7 mouse cellular contexts compared by ENCODE assay signal in the genomic region with DNA sequence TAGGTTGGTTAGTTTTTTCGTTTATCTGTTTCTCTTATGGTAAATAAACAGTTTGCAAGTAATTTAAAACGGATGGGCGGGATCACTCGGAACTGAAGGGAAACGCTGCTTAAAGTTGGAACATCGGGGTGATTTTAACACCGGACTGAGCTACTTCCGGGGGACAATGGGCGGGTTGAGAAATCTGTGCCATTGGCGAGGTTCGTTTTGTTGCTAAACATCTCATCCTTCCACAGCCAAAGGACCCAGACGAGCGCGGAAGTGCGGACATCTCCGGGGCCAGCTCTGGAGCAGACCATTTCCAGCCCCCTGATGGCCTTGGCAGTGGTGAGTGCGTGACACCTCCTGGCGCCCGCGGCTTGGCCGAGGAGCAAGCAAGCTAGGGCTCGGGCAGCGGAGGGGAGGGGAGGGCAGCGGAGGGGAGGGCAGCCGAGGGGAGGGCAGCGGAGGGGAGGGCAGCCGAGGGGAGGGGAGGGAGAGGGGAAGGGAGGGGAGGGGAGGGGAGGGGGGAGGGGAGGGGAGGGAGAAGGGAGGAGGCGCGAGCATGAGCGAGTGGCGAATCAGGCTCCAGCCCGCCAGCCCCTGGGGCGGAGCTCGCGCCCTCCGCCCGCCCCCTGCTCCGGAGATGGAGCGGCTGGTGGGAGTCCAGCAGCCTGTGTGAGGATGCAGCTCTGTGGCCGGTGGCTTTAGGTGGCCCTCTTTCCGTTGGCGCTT. TPM values are rescaled to one million over a fixed set of nuclear protein-coding genes. Genes with fewer than 3 reads are reported as not detected.
DNase-seq lines count a peak whose midpoint lies in the region; ATAC-seq lines count a peak whose summit lies in the region.

No protein-coding gene starts in this region.

- no peaks in the 10 kb centered on the region; the same call in 1 of the 2 replicates for H3K27me3 ChIP-seq in intestine, embryonic 14.5 days (replicated peaks; ENCODE audit: control insufficient read depth, insufficient read depth, low read length)
- H3K27me3 ChIP-seq in midbrain, embryonic 10.5 days (ENCODE audit: low read depth, poor library complexity, severe bottlenecking) = peaks cover 13% of the 10 kb centered on the region

- H3K9me3 ChIP-seq in intestine, embryonic 14.5 days (ENCODE audit: control insufficient read depth, low read length) = no peaks in the 10 kb centered on the region
- no peaks in the 10 kb centered on the region for H3K9me3 ChIP-seq in midbrain, embryonic 10.5 days (replicated peaks)

- no peaks in the 10 kb centered on the region for H3K36me3 ChIP-seq in intestine, embryonic 14.5 days (ENCODE audit: control insufficient read depth, insufficient read depth, low read length)
- H3K36me3 ChIP-seq in midbrain, embryonic 10.5 days = no peaks in the 10 kb centered on the region

- H3K4me1 ChIP-seq in intestine, embryonic 14.5 days (replicated peaks; ENCODE audit: control insufficient read depth, insufficient read depth, low read length) = no peaks in the 10 kb centered on the region
- no peaks in the 10 kb centered on the region for H3K4me1 ChIP-seq in midbrain, embryonic 10.5 days

- intact Hi-C loops in left cerebral cortex, postnatal 25 days (cut with DNase I) = no loop called here

- H3K4me3 ChIP-seq in intestine, embryonic 14.5 days (ENCODE audit: low read depth, low read length) = peak overlapping the region; percentile 47
- peak overlapping the region; percentile 57 for H3K4me3 ChIP-seq in midbrain, embryonic 10.5 days

- peak overlapping the region; percentile 85 for H3K27ac ChIP-seq in intestine, embryonic 14.5 days (ENCODE audit: low read depth)
- peak overlapping the region; percentile 86 for H3K27ac ChIP-seq in midbrain, embryonic 10.5 days (replicated peaks)

- peak overlapping the region; percentile 42 for H3K9ac ChIP-seq in intestine, embryonic 14.5 days (ENCODE audit: low read length)

- ATAC-seq in intestine, embryonic 14.5 days (replicated peaks; ENCODE audit: low FRiP score, low TSS enrichment, low read depth) = peak; percentile 93

- H3K4me2 ChIP-seq in intestine, embryonic 14.5 days (ENCODE audit: low read length) = peak overlapping the region; percentile 48

- 18% methylated on average over 36 of the region's 42 CpGs for WGBS in intestine, embryonic 14.5 days
- WGBS in midbrain, embryonic 10.5 days = 22% methylated on average over 34 of the region's 42 CpGs

- DNase-seq in adrenal gland, adult 2 months = peak; percentile 82
- peak; percentile 86 for DNase-seq in embryo, embryonic 11 days
- peak; percentile 80 for DNase-seq in gastrocnemius, postnatal 25 days
- peak; percentile 85 for DNase-seq in intestine, embryonic 14.5 days (ENCODE audit: low spot score)
- DNase-seq in left cerebral cortex, postnatal 25 days (ENCODE audit: low spot score in 2 of 2) = peak; percentile 69 to 75
- DNase-seq in midbrain, embryonic 10.5 days (ENCODE audit: low spot score) = peak; percentile 76
- peak; percentile 66 for DNase-seq in right cerebral cortex, postnatal 4 days

RNA-seq across cellular contexts. Expression of a gene that starts 1.6 kb away (rescaled TPM):
- total RNA-seq in adrenal gland, adult 2 months (2021) = 10 to 100 TPM; 14.7 to 17.9 TPM
- 1.1 TPM in 2 replicates for polyA plus RNA-seq in adrenal gland, adult 2 months (2012; rRNA removed)
- 1 to 10 TPM; 3.3 to 3.5 TPM for total RNA-seq in gastrocnemius, postnatal 25 days (2021)
- 24.4 and 26.5 TPM in 2 replicates for polyA plus RNA-seq in intestine, embryonic 14.5 days (2014; fragmentation: Nextera tagmentation; extraction: Ambion mirVana)
- 10 to 100 TPM; 28.9 to 32.3 TPM for total RNA-seq in left cerebral cortex, postnatal 25 days (2021)
- 8.8 and 9.4 TPM in 2 replicates for polyA plus RNA-seq in midbrain, embryonic 10.5 days (2016; fragmentation: Nextera tagmentation; extraction: Ambion mirVana)

RNA-seq across cellular contexts. Expression of a gene that starts 31.5 kb away (rescaled TPM):
- total RNA-seq in adrenal gland, adult 2 months (2021) = not detected
- not detected in 2 replicates for polyA plus RNA-seq in adrenal gland, adult 2 months (2012; rRNA removed)
- not detected for total RNA-seq in gastrocnemius, postnatal 25 days (2021)
- polyA plus RNA-seq in intestine, embryonic 14.5 days (2014; fragmentation: Nextera tagmentation; extraction: Ambion mirVana) = 0.05 TPM in 1 of 2 replicates, not detected in the other
- under 1 TPM; 0.32 to 0.57 TPM for total RNA-seq in left cerebral cortex, postnatal 25 days (2021)
- not detected in 2 replicates for polyA plus RNA-seq in midbrain, embryonic 10.5 days (2016; fragmentation: Nextera tagmentation; extraction: Ambion mirVana)

Comparison
In these comparisons a context has a peak if more than half of its experiments do, and no peak if none do; other contexts are left out.
1. Peak in every context shown above with its lines: DNase-seq, ATAC-seq, H3K4me3 ChIP-seq and H3K27ac ChIP-seq.